Mouse (Mus musculus): ENCODE measurements around the gene Idh3a. TPM values are rescaled to one million over a fixed set of nuclear protein-coding genes. Genes with fewer than 3 reads are reported as not detected.

Gene Idh3a
- 113 and 124 TPM in 2 replicates for polyA plus RNA-seq (2016; fragmentation: Nextera tagmentation; extraction: Ambion mirVana)

DNA sequence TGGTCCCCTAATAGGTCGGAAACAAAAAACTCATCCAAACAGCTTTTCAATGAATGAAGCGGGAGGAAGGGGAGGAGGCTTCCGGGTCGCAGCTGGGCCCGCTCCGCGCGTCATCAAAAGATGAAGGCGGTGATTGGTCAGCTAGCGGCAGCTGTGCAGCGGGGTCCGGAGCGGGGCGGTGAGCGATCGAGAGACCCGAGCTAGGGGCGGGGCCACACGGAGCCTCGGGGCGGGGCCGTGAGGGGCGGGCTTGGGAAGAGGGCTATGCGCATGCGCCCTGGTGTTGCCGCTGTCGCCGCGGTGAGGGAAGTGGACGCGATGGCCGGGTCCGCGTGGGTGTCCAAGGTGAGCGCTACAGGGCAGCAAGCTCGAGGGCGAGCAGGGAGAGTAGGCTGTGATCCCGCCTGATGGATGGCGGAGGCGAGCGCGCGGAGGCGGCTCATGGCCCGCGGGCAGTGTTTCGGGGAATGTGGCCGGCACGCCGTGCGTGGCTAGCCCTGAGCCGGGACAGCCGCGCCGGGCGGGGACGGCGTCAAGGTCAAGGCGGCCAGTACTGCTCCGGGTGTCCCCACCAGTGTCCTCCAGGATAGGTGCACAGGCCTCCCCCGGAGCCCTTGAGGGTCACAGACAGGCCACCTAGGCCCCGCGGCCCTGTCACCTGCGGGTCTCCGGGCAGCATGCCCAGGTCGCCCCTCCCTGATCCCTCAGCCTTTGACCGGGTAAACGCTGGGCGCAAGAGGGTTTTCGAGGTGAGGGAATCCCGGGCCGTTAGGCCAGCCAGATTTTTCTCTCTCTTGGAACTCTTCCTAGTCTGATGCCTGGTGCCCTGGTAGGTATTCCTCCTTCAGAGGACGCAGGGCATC lies at the start of gene Idh3a:
Idh3a (plus strand) TSS at position 136 of the 863 bp plus-strand sequence.
- peaks cover 20% of the 10 kb centered on the region for H3K4me1 ChIP-seq
- under 1% methylated on average over 73 of the region's 73 CpGs for WGBS
- DNase-seq (ENCODE audit: low spot score): peak; percentile 99
- peaks cover 23% of the 10 kb centered on the region for H3K36me3 ChIP-seq
- peak within 1 kb of the TSS; percentile 89 for H3K4me3 ChIP-seq
- no peaks in the 10 kb centered on the region for H3K27me3 ChIP-seq (ENCODE audit: low read depth, poor library complexity, severe bottlenecking)
- peak within 1 kb of the TSS; percentile 89 for H3K27ac ChIP-seq (replicated peaks)
- H3K9me3 ChIP-seq (replicated peaks): no peaks in the 10 kb centered on the region

GRCm38 (mm10) chr9:54537030-54537429 lies 49.1 kb upstream of the Idh3a start:
- 61% methylated on average over 4 of the region's 4 CpGs for WGBS
- H3K27ac ChIP-seq (replicated peaks): no peak overlapping the region
- H3K27me3 ChIP-seq (ENCODE audit: low read depth, poor library complexity, severe bottlenecking): no peaks in the 10 kb centered on the region
- no peaks in the 10 kb centered on the region for H3K36me3 ChIP-seq
- H3K9me3 ChIP-seq (replicated peaks): no peaks in the 10 kb centered on the region
- H3K4me3 ChIP-seq: no peak overlapping the region
- peaks cover 9% of the 10 kb centered on the region; the same call in 1 of the 2 replicates for H3K4me1 ChIP-seq
- DNase-seq (ENCODE audit: low spot score): no peak

- 87% methylated on average over 3 of the region's 3 CpGs for WGBS
- no peak overlapping the region for H3K27ac ChIP-seq (replicated peaks)
- H3K27me3 ChIP-seq (ENCODE audit: low read depth, poor library complexity, severe bottlenecking): no peaks in the 10 kb centered on the region
- H3K4me1 ChIP-seq: peaks cover 9% of the 10 kb centered on the region; the same call in 1 of the 2 replicates
- H3K4me3 ChIP-seq: no peak overlapping the region
- no peaks in the 10 kb centered on the region for H3K9me3 ChIP-seq (replicated peaks)
- H3K36me3 ChIP-seq: no peaks in the 10 kb centered on the region
- no peak for DNase-seq (ENCODE audit: low spot score)
These were observed 48.7 kb upstream of the Idh3a start for GRCm38 (mm10) chr9:54537480-54537879.

DNA sequence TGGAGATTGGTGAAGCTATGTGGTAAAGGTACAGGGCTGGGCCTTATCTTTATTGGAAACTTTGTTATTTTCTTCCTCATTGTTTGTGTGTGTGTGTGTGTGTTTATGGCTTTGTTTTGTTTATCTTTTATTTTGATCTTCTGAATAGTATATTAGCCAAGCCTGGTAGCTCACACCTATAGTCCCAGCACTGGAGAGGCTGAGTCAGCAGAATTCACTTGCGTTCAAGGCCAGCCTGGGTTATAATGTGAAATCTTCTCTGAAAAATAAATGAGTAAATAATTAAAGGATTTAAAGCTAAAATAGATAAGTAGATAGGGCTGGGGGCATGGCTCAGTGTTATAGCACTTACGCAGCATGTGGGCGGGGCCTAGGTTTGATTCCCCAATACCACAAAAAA lies 47.9 kb upstream of the Idh3a start:
- DNase-seq (ENCODE audit: low spot score): no peak
- Histone ChIP-seq H3K27me3 (ENCODE audit: low read depth, poor library complexity, severe bottlenecking) (no peaks in the 10 kb centered on the region), H3K36me3 (no peaks in the 10 kb centered on the region), H3K4me3 (no peak overlapping the region), H3K27ac (replicated peaks) (no peak overlapping the region), H3K4me1 (peaks cover 9% of the 10 kb centered on the region; the same call in 1 of the 2 replicates), H3K9me3 (replicated peaks) (no peaks in the 10 kb centered on the region)
- WGBS: over 99% methylated on average over 3 of the region's 3 CpGs

GRCm38 (mm10) chr9:54538684-54539083 lies 47.5 kb upstream of the Idh3a start, which contains the start of gene Sh2d7:
Gene Sh2d7 (plus strand): TSS chr9:54538984.
- H3K9me3 ChIP-seq (replicated peaks): no peaks in the 10 kb centered on the region
- WGBS: 92% methylated on average over 14 of the region's 14 CpGs
- H3K27me3 ChIP-seq (ENCODE audit: low read depth, poor library complexity, severe bottlenecking): no peaks in the 10 kb centered on the region
- H3K4me3 ChIP-seq: no peak within 1 kb of the TSS
- no peak for DNase-seq (ENCODE audit: low spot score)
- H3K27ac ChIP-seq (replicated peaks): no peak within 1 kb of the TSS
- H3K36me3 ChIP-seq: no peaks in the 10 kb centered on the region
- H3K4me1 ChIP-seq: peaks cover 9% of the 10 kb centered on the region; the same call in 1 of the 2 replicates

DNA sequence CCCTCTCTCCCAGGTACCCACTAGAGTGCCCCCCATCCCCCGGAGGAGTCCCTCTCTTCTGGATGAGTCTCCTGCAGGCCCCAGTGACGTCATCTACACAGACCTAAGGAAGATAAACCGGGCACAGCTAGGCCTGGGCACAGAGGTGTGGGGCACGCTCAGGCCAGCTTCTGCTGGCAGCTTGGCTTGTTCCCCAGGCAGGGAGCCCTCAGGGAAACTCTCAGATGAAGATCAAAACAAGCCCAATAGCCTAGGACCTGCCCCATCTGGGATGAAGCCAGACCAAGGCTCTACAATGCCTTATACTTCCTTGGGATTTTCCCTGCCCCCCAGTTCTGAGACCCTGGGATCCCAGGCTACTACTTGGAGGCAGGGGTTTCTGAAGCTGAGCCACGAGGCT lies 45.3 kb upstream of the Idh3a start:
- H3K27me3 ChIP-seq (ENCODE audit: low read depth, poor library complexity, severe bottlenecking): no peaks in the 10 kb centered on the region
- H3K4me3 ChIP-seq: no peak overlapping the region
- no peaks in the 10 kb centered on the region for H3K36me3 ChIP-seq
- DNase-seq (ENCODE audit: low spot score): no peak
- 80% methylated on average over 5 of the region's 5 CpGs for WGBS
- no peak overlapping the region for H3K27ac ChIP-seq (replicated peaks)
- H3K9me3 ChIP-seq (replicated peaks): no peaks in the 10 kb centered on the region
- peaks cover 9% of the 10 kb centered on the region; the same call in 1 of the 2 replicates for H3K4me1 ChIP-seq

DNA sequence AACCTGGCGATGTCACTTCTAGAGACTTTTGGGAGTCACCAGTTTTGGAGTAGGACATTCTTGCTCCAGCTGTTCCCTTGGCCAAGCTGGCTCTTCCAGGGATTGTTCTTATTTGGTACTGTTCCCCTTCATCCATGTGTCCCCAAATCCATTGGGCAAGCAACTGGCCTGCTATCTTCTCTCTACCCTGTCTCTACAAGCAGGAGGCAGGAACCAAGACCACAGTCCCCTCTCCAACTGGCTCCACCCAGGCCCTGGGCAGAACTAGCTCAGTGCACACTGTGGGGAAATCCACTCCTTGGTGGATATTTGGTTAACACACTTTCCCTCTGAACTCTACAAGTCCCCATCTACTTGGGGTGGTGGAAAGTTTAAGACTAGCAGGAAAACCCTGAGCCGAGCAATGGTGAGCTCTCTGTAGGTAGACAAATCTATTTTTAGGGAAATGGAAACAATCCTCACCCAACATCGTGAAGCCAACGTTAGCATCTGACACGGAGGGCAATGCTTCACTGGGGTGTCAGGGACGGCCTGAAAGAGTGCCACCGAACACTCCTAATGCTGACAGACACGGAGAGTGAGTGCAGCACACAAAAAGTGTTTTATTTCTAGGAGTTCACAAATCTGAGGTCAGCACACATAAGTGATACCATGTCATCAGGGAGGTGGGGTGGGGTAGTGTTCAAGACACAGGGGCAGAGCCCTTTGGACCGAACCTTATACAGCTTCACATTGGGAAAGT lies 41.8 kb upstream of the Idh3a start:
- no peaks in the 10 kb centered on the region for H3K36me3 ChIP-seq
- H3K9me3 ChIP-seq (replicated peaks): no peaks in the 10 kb centered on the region
- H3K4me1 ChIP-seq: no peaks in the 10 kb centered on the region
- H3K4me3 ChIP-seq: no peak overlapping the region
- H3K27ac ChIP-seq (replicated peaks): no peak overlapping the region
- 87% methylated on average over 9 of the region's 9 CpGs for WGBS
- no peaks in the 10 kb centered on the region for H3K27me3 ChIP-seq (ENCODE audit: low read depth, poor library complexity, severe bottlenecking)
- DNase-seq (ENCODE audit: low spot score): no peak

DNA sequence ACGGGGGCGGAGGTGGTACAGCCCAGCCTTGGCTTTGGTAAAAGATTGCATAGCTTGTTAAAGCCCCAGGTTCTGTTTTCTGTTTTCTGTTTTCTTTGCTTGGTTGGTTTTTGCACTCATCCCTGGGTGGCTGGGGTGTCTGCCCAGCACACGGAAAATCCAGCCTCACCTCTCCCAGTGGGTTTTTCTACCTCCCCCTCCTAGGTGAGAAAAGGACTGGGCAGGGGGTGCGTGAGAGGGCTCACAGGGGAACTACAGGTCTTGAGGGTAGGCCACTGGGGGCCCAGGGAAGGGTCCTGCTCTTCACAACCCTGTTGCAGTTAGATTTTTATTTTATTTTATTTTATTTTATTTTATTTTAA lies 41.2 kb upstream of the Idh3a start:
- Histone ChIP-seq H3K36me3 (no peaks in the 10 kb centered on the region), H3K4me3 (no peak overlapping the region), H3K4me1 (no peaks in the 10 kb centered on the region), H3K27me3 (ENCODE audit: low read depth, poor library complexity, severe bottlenecking) (no peaks in the 10 kb centered on the region), H3K9me3 (replicated peaks) (no peaks in the 10 kb centered on the region), H3K27ac (replicated peaks) (no peak overlapping the region)
- 93% methylated on average over 4 of the region's 4 CpGs for WGBS
- DNase-seq (ENCODE audit: low spot score): no peak

DNA sequence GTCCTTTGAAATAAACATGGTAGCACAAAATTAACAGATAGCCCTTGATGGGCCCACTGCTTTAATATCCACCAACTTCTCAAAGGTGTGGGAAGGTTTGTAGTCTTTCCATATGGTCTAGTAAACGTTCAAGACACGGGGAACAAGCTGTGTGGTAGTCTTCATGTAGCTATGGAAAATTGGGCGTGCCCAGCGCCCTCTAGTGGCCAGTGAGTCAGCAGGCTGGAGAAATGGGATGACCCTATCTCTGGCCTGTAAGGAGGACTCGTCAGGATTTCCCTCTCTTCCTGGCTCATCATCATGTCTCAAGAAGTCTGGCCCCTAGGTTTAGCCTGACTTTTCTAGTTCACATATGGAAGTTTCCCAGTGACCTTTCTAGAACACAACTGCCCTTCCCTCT lies 38.6 kb upstream of the Idh3a start:
- no peaks in the 10 kb centered on the region for H3K9me3 ChIP-seq (replicated peaks)
- H3K36me3 ChIP-seq: no peaks in the 10 kb centered on the region
- no peaks in the 10 kb centered on the region for H3K27me3 ChIP-seq (ENCODE audit: low read depth, poor library complexity, severe bottlenecking)
- H3K27ac ChIP-seq (replicated peaks): no peak overlapping the region
- peak; percentile 61 for DNase-seq (ENCODE audit: low spot score)
- WGBS: 20% methylated on average over 5 of the region's 5 CpGs
- no peak overlapping the region for H3K4me3 ChIP-seq
- H3K4me1 ChIP-seq: no peaks in the 10 kb centered on the region

DNA sequence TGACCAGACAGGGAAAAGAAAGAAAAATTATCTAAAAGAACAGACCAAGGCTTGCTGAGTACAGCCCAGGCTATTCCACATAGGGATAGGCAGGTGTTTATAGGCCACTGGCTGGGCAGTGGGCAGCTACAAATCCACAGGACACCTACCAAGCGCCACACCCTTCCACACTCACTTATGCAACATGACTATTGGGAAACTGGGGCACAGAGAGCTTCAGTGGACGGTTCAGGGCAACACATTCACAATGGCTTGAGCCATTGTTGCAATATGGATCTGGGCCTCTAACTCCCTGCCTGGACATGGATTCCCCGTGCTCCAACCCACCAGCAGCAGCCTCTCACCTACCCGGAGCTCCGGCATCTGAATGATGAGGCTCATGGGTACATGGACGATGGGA lies 36.7 kb upstream of the Idh3a start:
- 82% methylated on average over 6 of the region's 6 CpGs for WGBS
- H3K4me1 ChIP-seq: no peaks in the 10 kb centered on the region
- H3K27ac ChIP-seq (replicated peaks): no peak overlapping the region
- H3K27me3 ChIP-seq (ENCODE audit: low read depth, poor library complexity, severe bottlenecking): no peaks in the 10 kb centered on the region
- no peak overlapping the region for H3K4me3 ChIP-seq
- H3K36me3 ChIP-seq: no peaks in the 10 kb centered on the region
- H3K9me3 ChIP-seq (replicated peaks): no peaks in the 10 kb centered on the region
- DNase-seq (ENCODE audit: low spot score): no peak

DNA sequence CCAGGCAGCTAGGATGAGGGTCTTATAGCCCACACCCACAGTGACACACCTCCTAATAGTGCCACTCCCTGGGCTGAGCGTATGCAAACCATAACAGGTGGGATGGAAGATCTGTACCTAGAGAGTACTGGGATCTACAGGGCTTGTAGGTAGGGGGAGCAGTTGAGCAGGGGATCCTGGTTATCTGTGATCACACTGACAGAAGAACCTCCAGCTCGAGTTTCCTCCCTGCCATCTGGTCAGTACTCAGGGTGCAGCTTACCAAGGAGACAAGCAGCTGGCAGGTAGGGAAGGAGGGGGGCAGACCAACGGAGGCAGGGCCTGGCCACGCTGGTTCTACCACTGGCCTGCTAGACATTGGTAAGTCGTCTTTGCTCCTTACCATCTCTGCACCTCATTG lies 33.7 kb upstream of the Idh3a start:
- Histone ChIP-seq H3K4me3 (no peak overlapping the region), H3K27me3 (ENCODE audit: low read depth, poor library complexity, severe bottlenecking) (no peaks in the 10 kb centered on the region), H3K27ac (replicated peaks) (no peak overlapping the region), H3K36me3 (no peaks in the 10 kb centered on the region), H3K4me1 (no peaks in the 10 kb centered on the region), H3K9me3 (replicated peaks) (no peaks in the 10 kb centered on the region)
- 31% methylated on average over 5 of the region's 5 CpGs for WGBS
- no peak for DNase-seq (ENCODE audit: low spot score)

- Histone ChIP-seq H3K27ac (replicated peaks) (no peak overlapping the region), H3K4me1 (peaks cover 12% of the 10 kb centered on the region), H3K27me3 (ENCODE audit: low read depth, poor library complexity, severe bottlenecking) (peaks cover 23% of the 10 kb centered on the region), H3K9me3 (replicated peaks) (no peaks in the 10 kb centered on the region), H3K4me3 (no peak overlapping the region), H3K36me3 (no peaks in the 10 kb centered on the region)
- no peak for DNase-seq (ENCODE audit: low spot score)
- 80% methylated on average over 2 of the region's 2 CpGs for WGBS
These were observed 31.1 kb upstream of the Idh3a start for GRCm38 (mm10) chr9:54555044-54555443.

DNA sequence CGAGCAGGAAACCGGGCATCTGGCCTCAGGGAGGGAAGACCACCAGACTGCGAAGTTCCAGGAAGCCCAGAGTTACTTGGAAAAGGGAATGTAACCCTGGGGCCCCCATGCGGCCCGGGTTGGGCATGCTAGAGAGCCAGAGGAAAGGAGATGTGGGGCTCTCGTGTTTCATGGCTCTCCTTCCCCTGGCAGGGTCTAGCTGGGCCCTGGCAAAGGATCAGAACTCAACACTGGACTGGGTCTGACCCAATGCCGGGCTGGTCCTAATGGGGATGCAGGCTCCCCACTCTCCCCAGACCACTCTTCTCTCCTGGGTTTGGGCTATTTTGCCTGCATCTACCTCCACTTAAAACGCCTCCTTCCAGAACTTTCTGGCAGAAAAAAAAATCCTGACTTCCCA lies 27.4 kb upstream of the Idh3a start:
- WGBS: 69% methylated on average over 8 of the region's 8 CpGs
- Histone ChIP-seq H3K4me3 (no peak overlapping the region), H3K27ac (replicated peaks) (no peak overlapping the region), H3K36me3 (no peaks in the 10 kb centered on the region), H3K4me1 (peaks cover 20% of the 10 kb centered on the region), H3K27me3 (ENCODE audit: low read depth, poor library complexity, severe bottlenecking) (peaks cover 23% of the 10 kb centered on the region), H3K9me3 (replicated peaks) (no peaks in the 10 kb centered on the region)
- no peak for DNase-seq (ENCODE audit: low spot score)
